Mouse (Mus musculus): ENCODE results near the gene Acsl6. TPM values are rescaled to one million over a fixed set of nuclear protein-coding genes. Genes with fewer than 3 reads are reported as not detected.

Acsl6 gene
- 1.1 and 1.2 TPM in 2 replicates for polyA plus RNA-seq (2016; fragmentation: Nextera tagmentation; extraction: Ambion mirVana)

DNA sequence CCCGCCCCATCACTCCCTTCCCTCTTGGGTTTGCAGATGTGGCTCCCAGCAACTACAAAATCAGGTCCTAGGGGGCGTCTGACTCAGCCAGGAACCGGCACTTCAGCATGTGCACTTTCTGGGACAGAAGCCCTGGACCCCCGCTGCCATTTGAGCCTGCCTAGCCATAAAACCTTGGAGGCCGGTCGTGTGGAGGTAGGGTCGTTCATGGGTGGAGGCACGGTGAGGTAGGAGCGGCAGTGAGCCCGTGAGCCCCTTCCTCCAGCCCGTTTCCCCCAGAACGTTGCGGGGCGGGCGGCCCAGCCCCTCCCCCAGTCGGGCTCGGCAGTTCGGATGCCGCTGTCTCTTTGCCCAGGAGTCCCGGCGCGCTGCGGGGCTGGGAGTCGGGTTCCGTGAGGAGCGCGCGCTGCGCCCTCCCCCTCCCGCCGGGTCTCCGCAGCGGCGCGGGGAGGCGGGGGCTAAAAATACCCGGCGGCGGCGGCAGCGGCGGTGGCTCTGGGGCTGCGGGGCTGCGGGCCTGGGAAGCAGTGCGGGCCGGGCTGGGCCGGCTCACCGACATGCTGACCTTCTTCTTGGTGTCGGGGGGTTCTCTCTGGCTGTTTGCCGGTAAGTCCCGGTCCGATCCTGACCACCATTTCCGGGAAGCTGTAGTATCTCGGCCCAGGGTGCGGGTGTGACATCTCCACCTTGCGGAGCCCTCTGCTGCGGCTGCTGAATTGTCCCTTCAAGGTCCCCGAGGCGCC lies at the start of gene Acsl6:
Gene Acsl6 (plus strand): TSS at position 71 of the 743 bp plus-strand sequence.
- H3K4me1 ChIP-seq, result peaks cover 12% of the 10 kb centered on the region
- H3K9me3 ChIP-seq, result no peaks in the 10 kb centered on the region
- no peak for DNase-seq (ENCODE audit: low spot score)
- WGBS, result under 1% methylated on average over 58 of the region's 59 CpGs
- peak within 1 kb of the TSS; percentile 70 for H3K4me3 ChIP-seq
- no peak within 1 kb of the TSS; the same call in 1 of the 2 replicates for H3K27ac ChIP-seq
- peaks cover 51% of the 10 kb centered on the region for H3K27me3 ChIP-seq (ENCODE audit: insufficient read depth, poor library complexity, severe bottlenecking)
- H3K36me3 ChIP-seq, result no peaks in the 10 kb centered on the region

GRCm38 (mm10) chr11:54254114-54254513 lies 49.5 kb upstream of the Acsl6 start:
- Histone ChIP-seq H3K9me3 (no peaks in the 10 kb centered on the region), H3K36me3 (no peaks in the 10 kb centered on the region), H3K27ac (no peak overlapping the region), H3K27me3 (ENCODE audit: insufficient read depth, poor library complexity, severe bottlenecking) (peaks cover 15% of the 10 kb centered on the region; the same call in 1 of the 2 replicates), H3K4me3 (no peak overlapping the region), H3K4me1 (peaks cover 20% of the 10 kb centered on the region)
- 41% methylated on average over 4 of the region's 4 CpGs for WGBS
- DNase-seq (ENCODE audit: low spot score), result no peak

- H3K36me3 ChIP-seq, result no peaks in the 10 kb centered on the region
- H3K27ac ChIP-seq, result no peak overlapping the region
- H3K9me3 ChIP-seq, result no peaks in the 10 kb centered on the region
- 61% methylated on average over 3 of the region's 3 CpGs for WGBS
- peaks cover 15% of the 10 kb centered on the region; the same call in 1 of the 2 replicates for H3K27me3 ChIP-seq (ENCODE audit: insufficient read depth, poor library complexity, severe bottlenecking)
- H3K4me3 ChIP-seq, result no peak overlapping the region
- peak; percentile 87 for DNase-seq (ENCODE audit: low spot score)
- H3K4me1 ChIP-seq, result peaks cover 9% of the 10 kb centered on the region
These were observed 46.8 kb upstream of the Acsl6 start for GRCm38 (mm10) chr11:54256624-54257376.

GRCm38 (mm10) chr11:54263405-54264031 lies 40.1 kb upstream of the Acsl6 start:
- Histone ChIP-seq H3K4me1 (no peaks in the 10 kb centered on the region), H3K27ac (no peak overlapping the region), H3K4me3 (no peak overlapping the region), H3K9me3 (no peaks in the 10 kb centered on the region), H3K27me3 (ENCODE audit: insufficient read depth, poor library complexity, severe bottlenecking) (no peaks in the 10 kb centered on the region), H3K36me3 (no peaks in the 10 kb centered on the region)
- no peak for DNase-seq (ENCODE audit: low spot score)
- WGBS, result 16% methylated on average over 1 of the region's 1 CpGs

- H3K4me3 ChIP-seq, result no peak overlapping the region
- DNase-seq (ENCODE audit: low spot score), result no peak
- H3K27ac ChIP-seq, result no peak overlapping the region
- H3K4me1 ChIP-seq, result no peaks in the 10 kb centered on the region
- H3K9me3 ChIP-seq, result no peaks in the 10 kb centered on the region
- no peaks in the 10 kb centered on the region for H3K27me3 ChIP-seq (ENCODE audit: insufficient read depth, poor library complexity, severe bottlenecking)
- 55% methylated on average over 2 of the region's 2 CpGs for WGBS
- no peaks in the 10 kb centered on the region for H3K36me3 ChIP-seq
These were observed 39.1 kb upstream of the Acsl6 start for GRCm38 (mm10) chr11:54264542-54264941.

DNA sequence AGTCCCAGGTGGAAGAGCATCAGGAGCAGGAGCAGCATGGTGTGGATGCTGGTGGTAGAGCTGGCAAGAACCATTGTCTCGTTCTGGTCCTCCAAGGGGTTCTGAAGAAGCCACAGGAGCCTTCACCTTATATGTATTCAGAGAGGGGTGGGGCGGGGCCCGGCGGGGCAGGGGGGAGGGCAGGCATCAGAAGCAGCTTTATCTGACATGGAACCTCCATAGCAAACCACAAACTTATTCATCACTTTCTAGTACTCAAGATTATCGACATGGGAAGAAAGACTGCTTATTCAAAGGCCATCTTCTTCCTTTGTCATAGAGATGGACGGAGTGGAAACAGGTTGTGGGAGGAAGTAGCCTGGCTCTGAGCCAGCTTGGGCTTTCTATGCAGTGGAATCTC lies 36.4 kb upstream of the Acsl6 start, which contains the start of gene Il3:
Gene Il3 (minus strand): TSS at position 101 of the 400 bp plus-strand sequence.
- Histone ChIP-seq H3K27ac (no peak within 1 kb of the TSS), H3K36me3 (no peaks in the 10 kb centered on the region), H3K9me3 (no peaks in the 10 kb centered on the region), H3K4me3 (no peak within 1 kb of the TSS), H3K27me3 (ENCODE audit: insufficient read depth, poor library complexity, severe bottlenecking) (no peaks in the 10 kb centered on the region), H3K4me1 (0 out of 2 replicates have a peak, but pooled peaks cover 4% of the 10 kb centered on the region)
- WGBS, result 72% methylated on average over 6 of the region's 6 CpGs
- DNase-seq (ENCODE audit: low spot score), result no peak

- 74% methylated on average over 3 of the region's 3 CpGs for WGBS
- H3K4me3 ChIP-seq, result no peak overlapping the region
- no peaks in the 10 kb centered on the region for H3K36me3 ChIP-seq
- H3K4me1 ChIP-seq, result 0 out of 2 replicates have a peak, but pooled peaks cover 4% of the 10 kb centered on the region
- H3K27ac ChIP-seq, result no peak overlapping the region
- H3K9me3 ChIP-seq, result no peaks in the 10 kb centered on the region
- H3K27me3 ChIP-seq (ENCODE audit: insufficient read depth, poor library complexity, severe bottlenecking), result no peaks in the 10 kb centered on the region
- no peak for DNase-seq (ENCODE audit: low spot score)
These were observed 34.3 kb upstream of the Acsl6 start for GRCm38 (mm10) chr11:54269191-54269896.

DNA sequence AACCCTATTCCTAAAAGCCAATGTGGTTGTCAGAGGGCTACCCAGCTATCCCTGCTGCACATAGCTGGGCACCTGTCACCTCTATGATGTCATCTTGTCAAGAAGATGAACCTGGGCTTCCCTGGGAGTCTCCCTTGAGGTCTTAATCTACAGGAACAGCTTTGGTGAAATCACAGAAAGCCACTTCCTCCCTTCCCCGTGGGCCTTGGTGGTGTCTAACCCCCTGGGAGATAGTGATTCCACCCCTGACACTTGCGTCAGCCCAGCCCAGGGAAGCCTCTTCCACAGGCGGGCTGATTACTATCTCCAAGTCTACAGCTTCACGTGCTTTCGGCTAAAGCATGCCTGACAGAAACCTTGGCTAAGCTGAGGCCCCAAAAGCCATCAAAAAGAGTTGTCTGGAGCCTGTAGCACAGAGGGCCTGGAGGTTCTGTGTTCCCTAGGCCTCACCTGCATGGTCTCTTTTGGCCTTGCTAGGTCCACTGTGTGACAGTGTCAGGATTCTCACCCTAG lies 32.1 kb upstream of the Acsl6 start:
- Histone ChIP-seq H3K4me3 (no peak overlapping the region), H3K4me1 (0 out of 2 replicates have a peak, but pooled peaks cover 4% of the 10 kb centered on the region), H3K9me3 (no peaks in the 10 kb centered on the region), H3K36me3 (no peaks in the 10 kb centered on the region), H3K27me3 (ENCODE audit: insufficient read depth, poor library complexity, severe bottlenecking) (no peaks in the 10 kb centered on the region), H3K27ac (no peak overlapping the region)
- no peak for DNase-seq (ENCODE audit: low spot score)
- 63% methylated on average over 5 of the region's 5 CpGs for WGBS

- no peaks in the 10 kb centered on the region for H3K36me3 ChIP-seq
- H3K4me3 ChIP-seq, result no peak overlapping the region
- H3K9me3 ChIP-seq, result no peaks in the 10 kb centered on the region
- WGBS, result 74% methylated on average over 8 of the region's 8 CpGs
- no peaks in the 10 kb centered on the region for H3K27me3 ChIP-seq (ENCODE audit: insufficient read depth, poor library complexity, severe bottlenecking)
- no peak overlapping the region for H3K27ac ChIP-seq
- DNase-seq (ENCODE audit: low spot score), result no peak
- H3K4me1 ChIP-seq, result no peaks in the 10 kb centered on the region
These were observed 15.7 kb upstream of the Acsl6 start for GRCm38 (mm10) chr11:54287821-54288453.

DNA sequence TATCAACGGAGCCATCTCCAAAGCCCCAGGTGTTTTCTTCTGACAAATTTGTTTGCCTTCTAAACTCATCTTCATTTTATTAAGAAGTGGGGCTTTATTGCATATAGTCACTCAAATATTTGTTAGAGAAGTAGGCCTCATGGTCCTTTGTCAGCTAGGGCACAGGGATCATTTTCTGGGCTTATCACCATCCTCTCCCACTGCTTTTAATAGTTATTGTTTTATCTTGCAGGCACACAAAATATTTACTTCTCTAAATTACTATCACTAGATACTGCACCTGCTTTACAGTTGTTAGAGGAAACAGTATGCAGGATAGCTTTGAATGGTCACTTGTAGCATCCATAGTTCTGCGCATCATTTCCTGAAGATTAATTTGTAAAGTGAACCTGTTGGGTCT lies 11.4 kb upstream of the Acsl6 start:
- Histone ChIP-seq H3K27me3 (ENCODE audit: insufficient read depth, poor library complexity, severe bottlenecking) (no peaks in the 10 kb centered on the region), H3K36me3 (no peaks in the 10 kb centered on the region), H3K4me3 (no peak overlapping the region), H3K9me3 (no peaks in the 10 kb centered on the region), H3K27ac (no peak overlapping the region), H3K4me1 (no peaks in the 10 kb centered on the region)
- no peak for DNase-seq (ENCODE audit: low spot score)
- WGBS, result 83% methylated on average over 2 of the region's 2 CpGs

- Histone ChIP-seq H3K27ac (no peak overlapping the region), H3K9me3 (no peaks in the 10 kb centered on the region), H3K4me1 (no peaks in the 10 kb centered on the region), H3K4me3 (no peak overlapping the region), H3K36me3 (no peaks in the 10 kb centered on the region), H3K27me3 (ENCODE audit: insufficient read depth, poor library complexity, severe bottlenecking) (no peaks in the 10 kb centered on the region)
- no peak for DNase-seq (ENCODE audit: low spot score)
- WGBS, result 61% methylated on average over 12 of the region's 12 CpGs
These were observed 9.4 kb upstream of the Acsl6 start for GRCm38 (mm10) chr11:54293980-54294807.

Measured in heart, embryonic 10.5 days (tissue).